Mouse (Mus musculus) CH12.LX (cell line): Measurements from ENCODE around the gene Zfp827. TPM values are rescaled to one million over a fixed set of nuclear protein-coding genes. Genes with fewer than 3 reads are reported as not detected.

Experiments
- DNase-seq: peaks from one replicate; pipeline ENCODE4 v3.0.0-alpha.2; 2013; ENCODE audit errors: extremely low read depth
- H3K27ac ChIP-seq: 2 replicates; pipeline ENCODE4 v1.5.1; 2012; ENCODE audit warnings: low read depth, mild to moderate bottlenecking, control low read depth, moderate library complexity; ENCODE audit not compliant: insufficient read depth
- H3K27me3 ChIP-seq: replicated peaks from 2 replicates; pipeline ENCODE3; 2012; ENCODE audit warnings: inconsistent platforms
- H3K36me3 ChIP-seq, 2 experiments: replicated peaks in 1 of 2; 2 replicates each; pipeline versions ENCODE3 to v1.6.1; 2012; ENCODE audit warnings: inconsistent platforms in 1 of 2, low read length in 1 of 2, mild to moderate bottlenecking in 1 of 2, mixed read lengths in 1 of 2, moderate library complexity in 1 of 2; ENCODE audit not compliant: control insufficient read depth in 1 of 2, insufficient read depth in 1 of 2
- H3K4me1 ChIP-seq, 2 experiments: 2 replicates each; pipeline ENCODE4 v1.6.1; 2012; ENCODE audit warnings: inconsistent platforms in 1 of 2, moderate library complexity in 1 of 2; ENCODE audit not compliant: insufficient read depth in 2 of 2, control insufficient read depth in 1 of 2
- H3K4me2 ChIP-seq: 2 replicates; pipeline ENCODE4 v1.6.1; 2012; ENCODE audit warnings: low read depth, mild to moderate bottlenecking, control low read depth; ENCODE audit not compliant: poor library complexity, insufficient read depth, severe bottlenecking
- H3K4me3 ChIP-seq, 3 experiments: fragments of 150-350 bp in 1 of 3; sonication (generic) in 1 of 3; replicated peaks in 1 of 3; 2 replicates each; pipeline versions ENCODE3 to v1.5.1; 2011 to 2012; ENCODE audit warnings: low read depth in 2 of 3, low read length in 2 of 3, mild to moderate bottlenecking in 2 of 3, moderate library complexity in 2 of 3, control low read depth in 1 of 3, improper control_type of control experiment in 1 of 3, inconsistent platforms in 1 of 3, mixed read lengths in 1 of 3; ENCODE audit not compliant: poor library complexity in 1 of 3
- H3K79me2 ChIP-seq: replicated peaks from 2 replicates; pipeline ENCODE4 v1.6.1; 2012; ENCODE audit warnings: mild to moderate bottlenecking, moderate library complexity; ENCODE audit not compliant: control insufficient read depth, poor library complexity, insufficient read depth, severe bottlenecking; ENCODE audit errors: extremely low read depth
- H3K9ac ChIP-seq: 2 replicates; pipeline ENCODE4 v1.6.1; 2012; ENCODE audit warnings: low read depth, mild to moderate bottlenecking, control low read depth, moderate library complexity; ENCODE audit not compliant: insufficient read depth
- H3K9me3 ChIP-seq: replicated peaks from 2 replicates; pipeline ENCODE3; 2012; ENCODE audit warnings: low read length, inconsistent platforms, mixed read lengths
- CTCF ChIP-seq, 2 experiments: IDR thresholded peaks in 1 of 2; conservative IDR thresholded peaks in 1 of 2; 2 replicates each; pipeline ENCODE4 v1.5.1; 2011 to 2012; ENCODE audit warnings: low read depth in 2 of 2, low read length in 2 of 2, improper control_type of control experiment in 1 of 2, inconsistent platforms in 1 of 2, mild to moderate bottlenecking in 1 of 2, moderate library complexity in 1 of 2
- E2F4 ChIP-seq: IDR thresholded peaks from 2 replicates; pipeline ENCODE4 v1.6.1; 2011; ENCODE audit warnings: low read depth, low read length, improper control_type of control experiment; ENCODE audit not compliant: insufficient replicate concordance
- ETS1 ChIP-seq: conservative IDR thresholded peaks from 2 replicates; pipeline ENCODE4 v1.6.1; 2012; ENCODE audit warnings: low read depth, mild to moderate bottlenecking, inconsistent platforms, low read length, improper control_type of control experiment, moderate library complexity
- JUND ChIP-seq: conservative IDR thresholded peaks from 2 replicates; pipeline ENCODE4 v1.6.1; 2011; ENCODE audit warnings: low read depth, low read length, improper control_type of control experiment
- KAT2A ChIP-seq: IDR thresholded peaks from 2 replicates; pipeline ENCODE4 v1.6.1; 2012; ENCODE audit warnings: low read length, improper control_type of control experiment, inconsistent platforms; ENCODE audit not compliant: insufficient replicate concordance
- MAFK ChIP-seq: IDR thresholded peaks from 2 replicates; pipeline ENCODE4 v1.6.1; 2011; ENCODE audit warnings: low read length, improper control_type of control experiment; ENCODE audit not compliant: insufficient replicate concordance
- MAX ChIP-seq: IDR thresholded peaks from 2 replicates; pipeline ENCODE4 v1.6.1; 2011; ENCODE audit warnings: low read length, improper control_type of control experiment
- MEF2A ChIP-seq: IDR thresholded peaks from 2 replicates; pipeline ENCODE4 v1.6.1; 2014; ENCODE audit warnings: low read depth, mild to moderate bottlenecking, inconsistent platforms, low read length, improper control_type of control experiment, borderline replicate concordance
- MYC ChIP-seq: IDR thresholded peaks from 2 replicates; pipeline ENCODE4 v1.6.1; 2011; ENCODE audit warnings: low read depth, mild to moderate bottlenecking, improper control_type of control experiment, low read length
- PAX5 ChIP-seq: IDR thresholded peaks from 2 replicates; pipeline ENCODE4 v1.6.1; 2012; ENCODE audit warnings: low read length, inconsistent platforms, mixed read lengths
- POLR2A ChIP-seq: IDR thresholded peaks from 2 replicates; pipeline ENCODE4 v1.6.1; 2011; ENCODE audit warnings: low read depth, mild to moderate bottlenecking, improper control_type of control experiment, low read length
- POLR2AphosphoS2 ChIP-seq: IDR thresholded peaks from 2 replicates; pipeline ENCODE4 v1.6.1; 2011; ENCODE audit warnings: low read depth, low read length, improper control_type of control experiment
- RCOR1 ChIP-seq: conservative IDR thresholded peaks from 2 replicates; pipeline ENCODE4 v1.6.1; 2012; ENCODE audit warnings: low read depth, mild to moderate bottlenecking, inconsistent platforms, low read length, improper control_type of control experiment
- SIN3A ChIP-seq: IDR thresholded peaks from 2 replicates; pipeline ENCODE4 v1.6.1; 2012; ENCODE audit warnings: low read length, improper control_type of control experiment, inconsistent platforms
- SMC3 ChIP-seq: IDR thresholded peaks from 2 replicates; pipeline ENCODE4 v1.6.1; 2011; ENCODE audit warnings: low read depth, low read length, improper control_type of control experiment
- UBTF ChIP-seq: IDR thresholded peaks from 2 replicates; pipeline ENCODE4 v1.6.1; 2012; ENCODE audit warnings: low read depth, mild to moderate bottlenecking, inconsistent platforms, low read length, improper control_type of control experiment, moderate library complexity
- USF1 ChIP-seq: IDR thresholded peaks from 2 replicates; pipeline ENCODE4 v1.6.1; 2014; ENCODE audit warnings: low read depth, mild to moderate bottlenecking, inconsistent platforms, low read length, improper control_type of control experiment
- USF2 ChIP-seq: conservative IDR thresholded peaks from 2 replicates; pipeline ENCODE4 v1.6.1; 2011; ENCODE audit warnings: low read depth, low read length, improper control_type of control experiment
- ZC3H11A ChIP-seq: IDR thresholded peaks from 2 replicates; pipeline ENCODE4 v1.6.1; 2012; ENCODE audit warnings: low read depth, mild to moderate bottlenecking, inconsistent platforms, low read length, improper control_type of control experiment
- ZKSCAN1 ChIP-seq: IDR thresholded peaks from 2 replicates; pipeline ENCODE4 v1.6.1; 2012; ENCODE audit warnings: low read depth, inconsistent platforms, low read length, improper control_type of control experiment, borderline replicate concordance
- ZNF384 ChIP-seq: IDR thresholded peaks from 2 replicates; pipeline ENCODE4 v1.6.1; 2012; ENCODE audit warnings: low read depth, low read length, improper control_type of control experiment, inconsistent platforms
- dilution Hi-C: fragments of 300-500 bp; cut with MboI; formaldehyde crosslinking; loops from 2 replicates; pipeline ENCODE4 v1.14.3; 2020; ENCODE audit warnings: low sequenced_read_pairs; ENCODE audit not compliant: extremely low pct_unique_long_range_greater_than_20kb, extremely low pct_ligation_motif_present
- in situ Hi-C: fragments of 300-500 bp; cut with MboI; formaldehyde crosslinking; loops from 3 replicates; pipeline ENCODE4 v1.14.3; 2019; ENCODE audit warnings: low sequenced_read_pairs, low pct_ligation_motif_present, low pct_unique_long_range_greater_than_20kb, mixed read lengths
- polyA plus RNA-seq: library from polyadenylated mRNA; unstranded; fragments of >175 nt; gene quantifications from 2 replicates; pipeline ENCODE4 v1.2.1, GENCODE M21; 2012; ENCODE audit warnings: low read depth; ENCODE audit not compliant: insufficient read length
- total RNA-seq, 2 experiments: library from RNA; depleted of rRNA; stranded (reverse); fragments of 300-350 nt in 1 of 2; fragments of >200 nt in 1 of 2; gene quantifications; 2 replicates each; pipeline ENCODE4 v1.2.3; 2012 to 2014

The Zfp827 gene
- total and polyA plus RNA-seq, 3 experiments: 4.3 to 11.1 (median 7.8) TPM

- Histone ChIP-seq H3K9me3 (no peaks in the 10 kb centered on the region), H3K4me1 (peaks cover 3 to 7% of the 10 kb centered on the region in 2 experiments; a peak in 2 of 4 replicates), H3K79me2 (no peaks in the 10 kb centered on the region), H3K4me2 (no peak overlapping the region), H3K4me3 (no peak overlapping the region), H3K36me3 (peaks cover 62 to 97% of the 10 kb centered on the region in 2 experiments), H3K27me3 (no peaks in the 10 kb centered on the region), H3K9ac (no peak overlapping the region), H3K27ac (no peak overlapping the region)
- TF ChIP-seq MEF2A (no peak), MAX (no peak), RCOR1 (no peak), JUND (no peak), ZC3H11A (no peak), UBTF (no peak), PAX5 (no peak), ZNF384 (no peak)
- dilution Hi-C loops: no loop called here
- in situ Hi-C loops: no loop called here
- no peak for DNase-seq
Observed at GRCm38 (mm10) chr8:79116436-79116835, 88.2 kb downstream of the Zfp827 start.

- no peak overlapping the region for H3K9ac ChIP-seq
- H3K27me3 ChIP-seq: no peaks in the 10 kb centered on the region
- TF ChIP-seq E2F4 (no peak), PAX5 (no peak), MYC (no peak), ZC3H11A (no peak), USF2 (no peak), POLR2AphosphoS2 (no peak), SMC3 (no peak), USF1 (no peak), ZNF384 (no peak), KAT2A (no peak), MAFK (no peak), CTCF (conservative IDR thresholded peaks at IDR 0.05 in 1 of 2, IDR thresholded peaks at IDR 0.05 in 1 of 2; ENCODE audit: low read depth in 2 of 2, low read length in 2 of 2) (no peak), RCOR1 (no peak), ZKSCAN1 (no peak), SIN3A (no peak), POLR2A (no peak), ETS1 (no peak)
- no peak for DNase-seq
- H3K27ac ChIP-seq: no peak overlapping the region
- no peaks in the 10 kb centered on the region for H3K79me2 ChIP-seq
- dilution Hi-C loops: no loop called here
- H3K4me2 ChIP-seq: no peak overlapping the region
- peaks cover 3 to 6% of the 10 kb centered on the region in 2 experiments; a peak in 2 of 4 replicates for H3K4me1 ChIP-seq
- H3K36me3 ChIP-seq: peaks cover 62 to 97% of the 10 kb centered on the region in 2 experiments
- in situ Hi-C loops: no loop called here
- no peaks in the 10 kb centered on the region for H3K9me3 ChIP-seq
- H3K4me3 ChIP-seq: no peak overlapping the region
Observed at GRCm38 (mm10) chr8:79117711-79118110, 89.5 kb downstream of the Zfp827 start.
